Mouse (Mus musculus): ENCODE measurements around the gene Ndel1. TPM values are rescaled to one million over a fixed set of nuclear protein-coding genes. Genes with fewer than 3 reads are reported as not detected.

Gene Ndel1
- total RNA-seq, 2 experiments from 2014 or later: 61.2 to 64.3 TPM

DNA sequence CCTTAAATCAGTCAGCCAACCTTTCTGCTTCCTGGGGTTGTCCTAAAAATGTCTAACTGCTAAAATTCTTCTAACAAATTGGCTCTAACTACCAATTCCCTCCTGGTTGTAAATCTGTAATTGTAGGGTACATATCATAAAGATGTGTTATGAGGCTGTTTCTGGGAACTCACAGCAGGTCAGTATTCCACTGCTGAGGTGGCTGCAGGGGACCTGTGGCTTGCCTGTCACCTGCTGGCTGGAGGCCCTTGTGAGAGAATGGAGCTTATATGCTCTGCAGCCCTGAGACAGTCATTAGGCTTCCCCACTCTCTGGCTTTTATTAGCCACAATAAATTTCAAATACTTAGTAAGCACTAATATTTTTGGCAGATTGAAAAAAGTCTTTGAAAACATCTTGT is 92.8 kb downstream of the Ndel1 start:
- no peak for DNase-seq

DNA sequence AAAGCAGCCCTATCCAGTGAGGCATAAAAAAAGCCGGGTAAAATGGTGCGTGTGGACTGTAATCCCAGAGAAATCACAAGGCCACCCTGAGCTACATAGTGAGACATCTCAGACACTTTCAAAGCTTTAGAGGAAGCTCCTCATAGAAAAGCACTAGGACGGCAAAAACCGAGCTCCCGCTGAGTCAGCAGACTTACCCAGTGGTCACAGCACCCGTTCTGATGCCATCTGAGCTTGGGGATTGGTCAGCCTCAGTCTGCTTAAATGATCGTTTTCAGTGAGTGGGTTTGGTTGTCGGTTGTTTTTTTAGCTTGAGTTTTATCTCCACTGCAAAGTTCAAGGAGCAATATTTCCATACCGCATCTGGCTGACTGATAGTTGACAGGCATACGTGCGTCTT is 93.7 kb downstream of the Ndel1 start:
- peak in 1 of 2 experiments; percentile 8 for DNase-seq

DNA sequence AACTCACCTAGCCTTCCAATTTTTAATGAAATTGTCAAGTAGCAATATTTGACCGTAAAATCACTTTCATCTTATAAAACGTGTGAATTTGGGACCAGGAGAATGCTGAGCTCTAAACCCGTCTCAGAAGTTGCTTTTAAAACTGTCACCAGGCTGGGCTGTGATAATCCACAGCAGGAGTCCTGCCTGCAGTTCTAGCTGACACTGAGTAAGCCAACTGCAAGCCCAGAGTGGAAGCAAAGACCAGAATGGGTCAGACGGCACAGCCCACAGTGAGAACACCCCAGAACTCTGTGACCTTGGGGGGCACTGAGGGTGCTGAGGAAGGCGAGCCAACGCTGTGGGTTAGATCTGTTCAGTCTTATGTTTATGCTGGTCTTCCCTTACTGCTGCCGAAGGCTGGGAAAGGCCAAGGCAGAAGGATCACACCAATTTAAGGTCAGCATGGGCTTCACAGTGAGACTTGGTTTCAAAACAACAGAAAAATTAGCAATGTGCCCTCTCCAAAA is 95.5 kb downstream of the Ndel1 start:
- no peak for DNase-seq

Other genes starting within 250 kb of the Ndel1 start
- 10 to 100 TPM; 19.3 to 20.3 TPM for gene Myh10, start 180.3 kb downstream of the Ndel1 start, total RNA-seq (2021)
- gene Rnf222, start 16.7 kb upstream of the Ndel1 start, total RNA-seq (2021): under 1 TPM; 0.15 to 0.21 TPM
- gene Rpl26, start 29.7 kb upstream of the Ndel1 start, total RNA-seq (2021): 100 to 1,000 TPM; 679 to 731 TPM
- gene Odf4, start 55.2 kb upstream of the Ndel1 start, total RNA-seq (2021): not detected
- 10 to 100 TPM; 20.6 to 23.5 TPM for gene Arhgef15, start 85.6 kb upstream of the Ndel1 start, total RNA-seq (2021)
- 1 to 10 TPM; 4.8 to 9.3 TPM for gene Slc25a35, start 96.3 kb upstream of the Ndel1 start, total RNA-seq (2021)
- gene Rangrf, start 103.3 kb upstream of the Ndel1 start, total RNA-seq (2021): 100 to 1,000 TPM in 1 of 2 experiments, 10 to 100 TPM in 1; 87.5 to 102 TPM
- gene Pfas, start 136.6 kb upstream of the Ndel1 start, total RNA-seq (2021): 1 to 10 TPM; 5.4 to 6.2 TPM
- gene Ctc1, start 144.1 kb upstream of the Ndel1 start, total RNA-seq (2021): 10 to 100 TPM; 10.9 to 13.9 TPM
- gene Aurkb, start 173.8 kb upstream of the Ndel1 start, total RNA-seq (2021): 1 to 10 TPM in 1 of 2 experiments, under 1 TPM in 1; 0.67 to 1.5 TPM
- 10 to 100 TPM; 16.7 to 19.3 TPM for gene Borcs6, start 187.9 kb upstream of the Ndel1 start, total RNA-seq (2021)
- gene Tmem107, start 198.9 kb upstream of the Ndel1 start, total RNA-seq (2021): 1 to 10 TPM; 5.3 to 7.0 TPM
- 10 to 100 TPM; 53.9 to 55.4 TPM for gene Vamp2, start 216.6 kb upstream of the Ndel1 start, total RNA-seq (2021)
- gene Per1, start 223.4 kb upstream of the Ndel1 start, total RNA-seq (2021): 10 to 100 TPM; 38.8 to 48.5 TPM
- under 1 TPM in 1 of 2 experiments, not detected in 1; 0.15 TPM for gene Hes7, start 248.5 kb upstream of the Ndel1 start, total RNA-seq (2021)

Measured in heart, adult 18-20 months (tissue).